Mouse (Mus musculus) heart, adult 2 months (tissue): ENCODE data around the gene Rnf19b. TPM values are rescaled to one million over a fixed set of nuclear protein-coding genes. Genes with fewer than 3 reads are reported as not detected.

Experiments
- DNase-seq, 2 experiments: peaks; one replicate each; pipeline ENCODE4 v3.0.0; 2021
- H3K27ac ChIP-seq: fragments of 200-600 bp; 2 replicates; pipeline ENCODE4 v1.8.1; 2022
- H3K27me3 ChIP-seq: fragments of 200-500 bp; 2 replicates; pipeline ENCODE4 v1.6.1; 2012; ENCODE audit warnings: mild to moderate bottlenecking, low read length, inconsistent platforms, mixed read lengths; ENCODE audit not compliant: control insufficient read depth, insufficient read depth
- H3K36me3 ChIP-seq: fragments of 200-500 bp; 2 replicates; pipeline ENCODE4 v1.6.1; 2012; ENCODE audit warnings: low read length, inconsistent platforms; ENCODE audit not compliant: control insufficient read depth, insufficient read depth
- H3K4me1 ChIP-seq: fragments of 200-500 bp; 2 replicates; pipeline ENCODE4 v1.6.1; 2011; ENCODE audit warnings: low read length; ENCODE audit not compliant: control insufficient read depth, insufficient read depth
- H3K4me3 ChIP-seq: fragments of 200-600 bp; 2 replicates; pipeline ENCODE4 v1.8.1; 2022
- H3K79me2 ChIP-seq: fragments of 200-500 bp; replicated peaks from 2 replicates; pipeline ENCODE4 v1.6.1; 2012; ENCODE audit warnings: mild to moderate bottlenecking, inconsistent platforms, low read length, moderate library complexity, mixed read lengths; ENCODE audit not compliant: control insufficient read depth, insufficient read depth
- H3K9ac ChIP-seq: fragments of 200-500 bp; 2 replicates; pipeline ENCODE4 v1.6.1; 2012; ENCODE audit warnings: low read depth, mild to moderate bottlenecking, control low read depth, inconsistent platforms, low read length, mixed read lengths
- CTCF ChIP-seq: fragments of 200-600 bp; IDR thresholded peaks from 2 replicates; pipeline ENCODE4 v1.8.1; 2022; ENCODE audit warnings: antibody characterized with exemption, mild to moderate bottlenecking, moderate library complexity
- EP300 ChIP-seq: fragments of 200-500 bp; IDR thresholded peaks from 2 replicates; pipeline ENCODE4 v1.6.1; 2011; ENCODE audit warnings: low read depth, low read length, control low read depth; ENCODE audit not compliant: insufficient read depth
- POLR2A ChIP-seq: fragments of 200-500 bp; IDR thresholded peaks from 2 replicates; pipeline ENCODE4 v1.6.1; 2011; ENCODE audit warnings: mild to moderate bottlenecking, low read depth, low read length, control low read depth; ENCODE audit not compliant: insufficient read depth
- WGBS: fragments of 180-500 bp; shearing (Covaris S2); methylation state at CpG from one replicate; pipeline ENCODE4 v1.1.7; 2018; 5-methylcytosine and 5-hydroxymethylcytosine counted together
- intact Hi-C: fragments of 180-260 bp; cut with DNase I; formaldehyde crosslinking; loops from one replicate; pipeline ENCODE4 v1.15.1; 2025
- polyA plus RNA-seq: library from polyadenylated mRNA; depleted of rRNA; stranded (reverse); fragments of >200 nt; gene quantifications from 2 replicates; pipeline ENCODE4 v1.2.3, GENCODE M21; 2012
- total RNA-seq, 2 experiments: library from RNA; stranded (reverse); gene quantifications; 2 replicates each; pipeline ENCODE4 v1.2.3; 2021

Rnf19b gene
- total and polyA plus RNA-seq, 3 experiments, result 21.1 to 28.1 (median 27.1) TPM

DNA sequence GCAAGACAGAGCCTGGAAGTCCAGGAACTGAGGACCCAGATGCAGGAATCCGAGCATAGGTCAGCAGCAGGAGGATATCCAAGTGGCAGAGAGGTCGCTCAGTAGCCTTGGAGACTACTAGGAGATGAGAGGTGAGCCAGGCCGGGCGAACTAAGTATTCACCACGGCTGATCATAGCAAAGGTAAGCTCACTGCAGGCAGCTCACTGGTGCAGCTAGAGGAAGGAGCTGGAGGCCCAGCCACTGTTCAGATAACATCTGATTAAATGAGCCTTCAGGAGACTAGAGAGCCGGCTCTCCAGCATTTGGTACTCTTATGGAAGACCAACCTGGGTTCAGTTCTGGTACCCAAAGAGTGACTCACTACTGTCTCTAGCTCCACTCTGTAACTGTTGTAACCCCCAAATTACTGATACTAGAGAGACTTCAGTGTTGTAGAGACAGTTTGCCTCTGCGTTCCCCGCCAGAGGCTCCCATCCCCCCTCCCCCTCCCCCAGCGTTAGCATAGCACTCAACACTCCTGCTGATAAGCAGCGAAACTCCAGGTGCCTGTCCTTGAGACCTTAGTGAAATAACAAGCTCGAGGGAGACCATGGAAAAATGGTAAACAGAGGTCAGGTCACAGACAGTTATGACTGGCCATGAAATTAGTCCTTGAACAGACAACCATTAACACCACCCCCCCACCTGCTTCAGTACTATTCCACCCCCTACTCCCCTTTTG, 6.4 kb upstream of the Rnf19b start:
- WGBS, result 38% methylated on average over 11 of the region's 11 CpGs
- Histone ChIP-seq H3K9ac (no peak overlapping the region), H3K36me3 (no peaks in the 10 kb centered on the region), H3K4me3 (no peak overlapping the region), H3K27me3 (no peaks in the 10 kb centered on the region; the same call in 1 of the 2 replicates), H3K27ac (no peak overlapping the region), H3K4me1 (peaks cover 1% of the 10 kb centered on the region; the same call in 1 of the 2 replicates), H3K79me2 (no peaks in the 10 kb centered on the region)
- DNase-seq, result no peak
- intact Hi-C loops, result loop anchor here (1.0 kb wide), 1 partner anchor 18 kb away; no protein-coding TSS in a partner anchor
- TF ChIP-seq EP300 (no peak), POLR2A (no peak), CTCF (no peak)

DNA sequence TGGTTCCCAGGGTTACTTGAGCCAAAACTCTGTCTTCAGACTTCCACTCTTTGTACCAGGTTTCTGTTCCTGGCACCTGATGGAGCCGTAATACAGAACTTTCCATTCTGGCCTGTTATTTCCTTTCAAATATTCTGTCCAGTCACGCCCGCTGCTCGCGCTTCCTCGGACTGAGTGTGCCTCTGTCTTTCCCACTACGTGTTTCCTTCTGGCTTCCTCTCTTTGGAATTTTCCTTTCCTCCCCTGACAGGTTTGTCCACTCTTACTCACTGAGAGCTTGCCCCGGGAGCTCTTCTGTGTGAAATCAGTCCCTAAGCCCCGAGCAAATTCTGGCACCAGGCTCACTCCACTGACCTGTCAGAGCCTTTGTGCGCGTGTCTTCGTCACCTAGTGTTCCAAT, 3.3 kb upstream of the Rnf19b start:
- no peak overlapping the region for H3K4me3 ChIP-seq
- H3K27me3 ChIP-seq, result no peaks in the 10 kb centered on the region
- H3K9ac ChIP-seq, result no peak overlapping the region
- H3K79me2 ChIP-seq, result no peaks in the 10 kb centered on the region
- TF ChIP-seq EP300 (no peak), POLR2A (no peak), CTCF (no peak)
- intact Hi-C loops, result loop anchor here (5.0 kb wide), 3 partner anchors 32 to 332 kb away; partner anchors contain the start of genes S100pbp and Yars
- no peaks in the 10 kb centered on the region for H3K36me3 ChIP-seq
- H3K4me1 ChIP-seq, result no peaks in the 10 kb centered on the region; the same call in 1 of the 2 replicates
- H3K27ac ChIP-seq, result no peak overlapping the region
- 63% methylated on average over 12 of the region's 12 CpGs for WGBS
- DNase-seq, result no peak

DNA sequence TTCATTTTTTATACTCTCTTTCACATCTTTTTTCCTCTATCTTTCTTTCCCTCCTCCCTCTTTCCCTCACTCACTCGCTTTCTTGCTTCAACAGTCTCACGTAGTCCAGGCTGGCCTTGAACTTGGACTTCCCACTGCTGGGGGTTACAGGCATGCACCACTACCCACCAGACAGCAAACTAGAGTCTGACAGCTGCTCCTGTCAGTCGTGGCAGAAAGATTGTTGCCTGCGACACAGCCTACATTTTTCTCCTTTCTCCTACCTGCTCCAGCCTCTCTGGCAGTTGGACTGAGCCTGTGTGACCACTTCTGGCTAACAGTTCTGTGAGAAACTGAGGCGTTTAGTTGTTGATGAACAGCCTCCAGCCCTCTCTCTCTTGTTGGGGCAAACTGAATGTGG, 2.5 kb upstream of the Rnf19b start:
- intact Hi-C loops, result loop anchor here (5.0 kb wide), 3 partner anchors 33 to 333 kb away; partner anchors contain the start of genes S100pbp and Yars
- 93% methylated on average over 5 of the region's 5 CpGs for WGBS

DNA sequence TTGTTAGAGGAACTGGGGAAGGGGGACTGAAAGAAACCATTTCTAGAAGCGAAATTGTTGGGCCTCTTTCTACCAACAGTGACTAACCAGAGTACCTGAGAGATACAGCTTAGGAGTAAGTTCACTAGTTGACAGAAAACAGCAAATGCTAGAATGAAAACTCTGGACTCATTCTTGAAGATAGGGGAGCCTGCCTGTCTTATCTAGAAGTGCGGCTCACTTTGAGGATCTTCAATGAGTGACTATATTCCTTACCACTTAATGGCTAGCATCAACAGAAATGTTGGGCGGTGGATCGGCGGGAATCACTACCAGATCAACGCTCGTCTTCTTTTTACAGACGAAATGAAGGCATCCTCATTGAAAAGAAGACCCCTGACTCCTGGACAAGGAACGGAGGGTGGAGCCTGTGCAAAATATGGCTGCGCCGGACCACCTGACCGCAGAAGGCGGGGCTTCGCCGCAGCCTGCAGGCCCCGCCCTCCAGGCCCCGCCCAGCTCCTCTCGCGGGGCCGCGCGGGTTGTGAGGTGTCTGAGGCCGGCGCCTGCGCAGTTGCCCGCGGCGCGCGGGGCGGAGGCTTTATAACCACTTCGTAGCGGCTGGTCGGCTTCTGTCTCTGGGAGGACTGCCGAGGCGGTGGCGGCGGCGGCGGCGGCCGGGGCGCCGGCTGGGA, 401 bp upstream of the Rnf19b start:
- Histone ChIP-seq H3K4me3 (peak overlapping the region; percentile 94), H3K27ac (peak overlapping the region; percentile 86), H3K27me3 (no peaks in the 10 kb centered on the region), H3K36me3 (no peaks in the 10 kb centered on the region; the same call in 1 of the 2 replicates), H3K4me1 (no peaks in the 10 kb centered on the region; the same call in none of the 2 replicates), H3K79me2 (no peaks in the 10 kb centered on the region), H3K9ac (peak overlapping the region; percentile 94)
- DNase-seq, result peak; percentile 98 to 99
- 4% methylated on average over 44 of the region's 44 CpGs for WGBS
- no peak for TF ChIP-seq CTCF
- no peak for TF ChIP-seq EP300
- TF ChIP-seq POLR2A, result peak; percentile 82
- intact Hi-C loops, result loop anchor here (2.0 to 5.0 kb wide), 4 partner anchors 35 to 335 kb away; partner anchors contain the start of genes S100pbp and Yars

More for the DNA sequence above, 2.5 kb upstream of the Rnf19b start:
- Histone ChIP-seq H3K4me3 (no peak overlapping the region), H3K27ac (no peak overlapping the region), H3K36me3 (no peaks in the 10 kb centered on the region), H3K9ac (no peak overlapping the region), H3K79me2 (no peaks in the 10 kb centered on the region), H3K4me1 (no peaks in the 10 kb centered on the region; the same call in none of the 2 replicates), H3K27me3 (no peaks in the 10 kb centered on the region)
- DNase-seq, result no peak
- no peak for TF ChIP-seq EP300
- no peak for TF ChIP-seq CTCF
- TF ChIP-seq POLR2A, result no peak

DNA sequence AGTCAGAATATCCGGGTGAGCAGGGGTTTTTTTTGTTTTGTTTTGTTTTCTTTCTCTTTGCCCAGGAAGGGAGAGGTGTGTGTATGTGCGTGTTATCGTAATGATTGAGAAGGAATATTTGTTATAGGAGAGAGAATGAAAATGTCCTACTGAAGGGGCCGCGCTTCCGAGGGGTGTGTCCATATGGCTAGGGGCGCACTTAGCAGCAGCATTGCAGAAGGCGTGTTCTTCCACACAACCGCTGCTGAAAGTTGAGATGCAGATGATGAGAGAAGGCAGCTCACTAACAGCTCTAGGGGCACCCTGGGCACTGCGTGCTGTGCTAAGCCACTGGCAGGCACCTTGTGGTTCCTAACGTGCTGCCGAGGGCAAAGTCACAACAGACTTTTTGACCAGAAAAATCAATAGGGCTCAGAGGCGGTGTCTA, 1.1 kb downstream of the Rnf19b start:
- H3K4me1 ChIP-seq, result no peaks in the 10 kb centered on the region; the same call in none of the 2 replicates
- intact Hi-C loops, result loop anchor here (2.0 to 5.0 kb wide), 4 partner anchors 37 to 337 kb away; partner anchors contain the start of genes S100pbp and Yars
- H3K4me3 ChIP-seq, result peak overlapping the region; percentile 94
- WGBS, result 5% methylated on average over 13 of the region's 13 CpGs
- no peaks in the 10 kb centered on the region for H3K79me2 ChIP-seq
- H3K27ac ChIP-seq, result peak overlapping the region; percentile 86
- H3K27me3 ChIP-seq, result no peaks in the 10 kb centered on the region
- H3K36me3 ChIP-seq, result no peaks in the 10 kb centered on the region; the same call in 1 of the 2 replicates
- TF ChIP-seq POLR2A (no peak), EP300 (no peak), CTCF (no peak)
- peak overlapping the region; percentile 94 for H3K9ac ChIP-seq
- peak; percentile 29 to 51 for DNase-seq
